Mouse (Mus musculus) cerebellum, adult 2 months (tissue): ENCODE measurements around the gene Gpr62.

Source experiments
- CTCF ChIP-seq: fragments of 200-500 bp; IDR thresholded peaks from 2 replicates; pipeline ENCODE4 v1.5.1; 2011; ENCODE audit warnings: low read depth, mild to moderate bottlenecking, control low read depth, low read length, moderate library complexity, borderline replicate concordance; ENCODE audit not compliant: insufficient read depth
- POLR2A ChIP-seq: fragments of 200-500 bp; IDR thresholded peaks from 2 replicates; pipeline ENCODE4 v1.6.1; 2011; ENCODE audit warnings: low read length, control low read depth, borderline replicate concordance; ENCODE audit not compliant: insufficient read depth

DNA sequence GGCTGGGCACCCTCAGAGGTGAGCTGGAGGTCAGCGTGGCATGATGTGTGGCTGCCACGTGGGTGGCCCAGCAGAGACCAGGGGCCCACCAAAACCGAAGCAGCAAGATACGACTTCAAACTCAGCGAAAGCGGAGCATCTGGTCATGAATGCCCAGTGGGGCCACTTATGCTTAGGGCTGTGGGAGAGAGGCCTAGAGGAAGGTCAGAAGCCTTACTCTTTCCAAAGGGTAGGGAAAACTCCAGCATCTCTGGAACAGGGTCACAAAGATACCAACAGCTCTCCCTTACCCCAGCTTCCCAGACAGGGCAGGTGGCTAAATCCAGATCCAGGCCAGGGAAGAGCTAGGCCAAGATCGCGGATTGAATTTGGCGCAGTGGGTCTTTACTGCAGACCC is 8.6 kb downstream of the Gpr62 start:
- no peak for TF ChIP-seq POLR2A
- no peak for TF ChIP-seq CTCF
